Mouse (Mus musculus): ENCODE results near the gene Trir. TPM values are rescaled to one million over a fixed set of nuclear protein-coding genes. Genes with fewer than 3 reads are reported as not detected.

The Trir gene
- total and polyA plus RNA-seq, 2 experiments from 2014 or later: 161 to 338 TPM

DNA sequence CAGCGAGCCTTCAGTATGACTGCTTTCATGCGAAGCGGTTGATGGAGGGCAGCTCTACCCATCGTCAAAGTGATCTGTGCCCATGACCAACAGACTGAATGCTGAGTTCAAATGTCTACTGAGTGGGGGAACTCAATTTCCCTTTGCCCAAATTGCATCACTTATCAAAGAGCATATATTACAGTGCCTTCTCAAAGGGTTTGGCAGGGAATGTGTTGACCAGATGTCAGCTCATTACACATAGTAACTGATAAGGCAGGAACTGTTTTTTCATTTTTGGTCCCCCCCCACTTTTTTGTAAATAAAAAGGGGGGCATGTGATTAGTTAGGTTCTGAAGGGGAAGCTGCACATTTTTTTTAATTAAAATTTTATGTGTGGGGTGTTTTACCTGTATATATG lies 36.0 kb downstream of the Trir start:
- Histone ChIP-seq H3K27ac (ENCODE audit: low read depth, low read length) (no peak overlapping the region), H3K4me1 (ENCODE audit: insufficient read depth) (peaks cover 6% of the 10 kb centered on the region), H3K4me2 (ENCODE audit: low read depth) (no peak overlapping the region), H3K4me3 (ENCODE audit: low read depth, low read length) (no peak overlapping the region), H3K9me3 (ENCODE audit: low read length) (no peaks in the 10 kb centered on the region), H3K9ac (no peak overlapping the region), H3K27me3 (ENCODE audit: insufficient read depth, low read length) (no peaks in the 10 kb centered on the region), H3K36me3 (ENCODE audit: insufficient read depth) (peaks cover 26% of the 10 kb centered on the region)
- TF ChIP-seq CTCF (IDR thresholded peaks at IDR 0.05; ENCODE audit: low read depth): no peak
- ATAC-seq: no peak
- no peak for DNase-seq
- WGBS: 98% methylated on average over 4 of the region's 4 CpGs

DNA sequence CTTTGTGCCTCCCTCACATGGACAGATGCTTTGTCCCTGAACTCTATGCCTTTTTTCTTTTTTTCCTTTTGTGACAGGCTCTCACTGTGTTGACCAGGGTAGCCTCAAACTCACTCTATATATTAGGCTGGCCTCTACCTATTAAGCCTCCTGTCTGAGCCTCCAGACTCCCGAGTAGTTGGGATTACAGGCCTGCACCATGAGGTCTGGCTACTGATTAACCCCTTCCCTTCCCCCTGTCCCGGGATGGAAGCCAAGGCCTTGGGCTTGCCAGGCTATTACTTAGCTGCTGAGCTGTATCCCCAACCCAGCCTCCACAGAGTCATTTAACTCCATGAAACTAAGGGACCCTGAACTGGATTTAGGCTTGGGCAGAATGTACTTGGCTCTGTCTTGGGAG lies 38.6 kb downstream of the Trir start:
- Histone ChIP-seq H3K9me3 (ENCODE audit: low read length) (no peaks in the 10 kb centered on the region), H3K9ac (no peak overlapping the region), H3K4me3 (ENCODE audit: low read depth, low read length) (no peak overlapping the region), H3K4me2 (ENCODE audit: low read depth) (no peak overlapping the region), H3K27me3 (ENCODE audit: insufficient read depth, low read length) (no peaks in the 10 kb centered on the region), H3K36me3 (ENCODE audit: insufficient read depth) (peaks cover 40% of the 10 kb centered on the region), H3K4me1 (ENCODE audit: insufficient read depth) (peaks cover 6% of the 10 kb centered on the region), H3K27ac (ENCODE audit: low read depth, low read length) (no peak overlapping the region)
- DNase-seq (no peak), ATAC-seq (no peak)
- WGBS: 39% methylated on average over 2 of the region's 2 CpGs
- TF ChIP-seq CTCF (IDR thresholded peaks at IDR 0.05; ENCODE audit: low read depth): no peak

DNA sequence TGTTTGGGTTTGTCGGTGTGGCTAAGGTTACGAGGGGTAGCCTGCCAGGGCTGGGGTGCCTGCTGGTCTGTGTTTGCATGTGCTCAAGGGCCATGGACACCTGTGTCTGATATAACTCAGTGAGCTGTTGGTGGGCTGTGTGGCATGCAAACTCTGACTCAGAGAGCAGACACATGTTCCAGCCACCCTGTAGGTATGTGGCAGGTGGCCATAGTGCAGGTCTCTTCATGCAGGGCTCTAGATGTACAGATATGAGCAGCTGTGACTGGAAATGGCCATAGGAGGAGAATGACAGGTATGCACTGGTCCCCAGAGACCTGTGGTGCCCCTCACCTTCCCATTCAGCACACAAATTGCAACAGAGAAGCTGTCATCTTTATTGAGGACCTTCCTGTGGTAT lies 40.5 kb downstream of the Trir start:
- DNase-seq: no peak
- Histone ChIP-seq H3K4me3 (ENCODE audit: low read depth, low read length) (no peak overlapping the region), H3K9me3 (ENCODE audit: low read length) (no peaks in the 10 kb centered on the region), H3K27me3 (ENCODE audit: insufficient read depth, low read length) (no peaks in the 10 kb centered on the region), H3K36me3 (ENCODE audit: insufficient read depth) (peaks cover 40% of the 10 kb centered on the region), H3K27ac (ENCODE audit: low read depth, low read length) (no peak overlapping the region), H3K4me2 (ENCODE audit: low read depth) (no peak overlapping the region), H3K4me1 (ENCODE audit: insufficient read depth) (peaks cover 6% of the 10 kb centered on the region), H3K9ac (no peak overlapping the region)
- no peak for TF ChIP-seq CTCF (IDR thresholded peaks at IDR 0.05; ENCODE audit: low read depth)
- WGBS: 95% methylated on average over 2 of the region's 2 CpGs
- ATAC-seq: no peak

DNA sequence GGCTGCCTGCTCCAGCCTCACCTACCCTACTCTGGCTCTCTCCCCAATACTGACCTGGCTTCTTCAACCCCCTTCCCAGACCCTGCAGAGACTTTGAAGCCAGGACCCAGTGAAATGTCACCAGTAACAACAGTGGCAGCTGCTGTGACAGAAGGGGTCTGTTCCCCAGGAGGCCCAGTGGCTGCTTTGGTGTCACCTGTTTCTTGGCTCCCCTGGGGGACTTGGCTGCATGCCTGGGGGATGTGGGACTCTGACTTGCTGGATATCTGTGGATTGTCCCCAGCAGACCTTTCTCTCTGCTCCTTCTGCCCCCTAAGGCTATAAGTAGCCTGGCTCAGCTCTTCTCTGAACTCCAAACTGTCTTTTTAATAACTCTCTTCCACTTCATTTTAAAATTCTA lies 41.4 kb downstream of the Trir start, which contains the start of gene Gm5741:
Gm5741 (minus strand) TSS at position 1 of the 400 bp plus-strand sequence.
- H3K27me3 ChIP-seq (ENCODE audit: insufficient read depth, low read length): no peaks in the 10 kb centered on the region
- DNase-seq (no peak), ATAC-seq (no peak)
- no peaks in the 10 kb centered on the region for H3K9me3 ChIP-seq (ENCODE audit: low read length)
- no peak for TF ChIP-seq CTCF (IDR thresholded peaks at IDR 0.05; ENCODE audit: low read depth)
- no peak within 1 kb of the TSS for H3K4me3 ChIP-seq (ENCODE audit: low read depth, low read length)
- peaks cover 12% of the 10 kb centered on the region for H3K4me1 ChIP-seq (ENCODE audit: insufficient read depth)
- H3K36me3 ChIP-seq (ENCODE audit: insufficient read depth): peaks cover 40% of the 10 kb centered on the region
- no peak within 1 kb of the TSS for H3K27ac ChIP-seq (ENCODE audit: low read depth, low read length)
- no peak within 1 kb of the TSS for H3K4me2 ChIP-seq (ENCODE audit: low read depth)
- H3K9ac ChIP-seq: no peak within 1 kb of the TSS

DNA sequence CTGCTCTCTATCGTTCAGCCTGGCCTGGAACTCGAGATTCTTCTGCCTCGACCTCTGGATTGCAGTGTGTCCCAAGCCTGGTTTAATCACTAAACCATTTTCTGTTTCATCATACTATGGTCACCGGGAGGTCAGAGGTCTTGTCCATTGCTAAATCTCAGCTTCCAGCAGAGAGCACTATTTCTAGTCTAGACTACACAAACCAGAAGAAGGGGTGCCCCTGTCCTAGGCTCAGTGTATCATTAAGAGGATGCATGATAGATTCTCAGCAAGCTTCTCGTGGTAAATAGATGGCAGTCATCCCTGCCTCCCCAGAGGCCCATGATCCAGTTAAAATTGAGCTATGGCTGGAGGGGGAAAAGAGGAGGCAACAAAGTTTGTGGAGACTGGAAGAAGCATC lies 44.4 kb downstream of the Trir start:
- Histone ChIP-seq H3K4me3 (ENCODE audit: low read depth, low read length) (peak overlapping the region; percentile 94), H3K9ac (peak overlapping the region; percentile 85), H3K36me3 (ENCODE audit: insufficient read depth) (peaks cover 54% of the 10 kb centered on the region), H3K27ac (ENCODE audit: low read depth, low read length) (peak overlapping the region; percentile 94), H3K9me3 (ENCODE audit: low read length) (no peaks in the 10 kb centered on the region), H3K27me3 (ENCODE audit: insufficient read depth, low read length) (no peaks in the 10 kb centered on the region), H3K4me2 (ENCODE audit: low read depth) (peak overlapping the region; percentile 69), H3K4me1 (ENCODE audit: insufficient read depth) (peaks cover 12% of the 10 kb centered on the region)
- DNase-seq (no peak), ATAC-seq (no peak)
- WGBS: 84% methylated on average over 5 of the region's 5 CpGs
- no peak for TF ChIP-seq CTCF (IDR thresholded peaks at IDR 0.05; ENCODE audit: low read depth)

DNA sequence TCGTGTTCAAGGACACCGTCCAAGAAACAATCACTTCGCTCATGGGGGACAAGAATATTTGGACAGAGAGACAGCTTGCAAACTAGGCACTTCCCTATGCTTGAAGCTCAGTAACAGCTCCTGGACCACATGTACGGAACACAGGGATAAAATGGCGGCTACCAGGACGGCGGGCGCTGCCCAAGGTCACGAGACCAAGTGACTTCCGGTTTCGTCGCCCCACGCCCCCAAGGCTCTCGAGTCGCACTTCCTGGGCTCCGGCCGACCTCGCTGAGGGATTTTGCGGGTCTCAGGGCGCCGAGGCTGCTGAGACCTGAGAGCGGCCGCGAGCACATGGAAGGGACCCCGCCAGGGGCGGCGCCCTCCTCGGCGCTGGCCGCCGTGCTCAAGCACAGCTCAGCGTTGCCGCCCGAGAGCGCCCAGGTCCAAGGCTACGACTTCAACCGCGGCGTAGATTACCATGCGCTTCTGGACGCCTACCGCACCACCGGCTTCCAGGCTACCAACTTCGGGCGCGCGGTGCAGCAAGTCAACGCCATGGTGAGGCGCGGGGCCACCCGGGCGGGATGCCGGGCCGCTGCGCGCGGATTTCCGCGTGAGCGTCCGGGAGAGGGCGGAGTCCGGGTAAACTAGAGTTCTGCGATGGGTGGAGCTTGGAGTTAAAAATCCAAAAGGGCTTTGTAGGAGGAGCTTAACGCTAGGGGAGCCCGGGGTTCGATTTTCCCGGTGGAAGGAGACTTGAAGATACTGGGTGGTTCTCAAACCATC lies 45.1 kb downstream of the Trir start, which contains the start of gene Dhps:
Dhps (plus strand) TSS at position 244 of the 768 bp plus-strand sequence.
- no peak; the same call in 1 of the 2 replicates for TF ChIP-seq CTCF (IDR thresholded peaks at IDR 0.05; ENCODE audit: low read depth)
- Histone ChIP-seq H3K36me3 (ENCODE audit: insufficient read depth) (peaks cover 55% of the 10 kb centered on the region), H3K27me3 (ENCODE audit: insufficient read depth, low read length) (no peaks in the 10 kb centered on the region), H3K4me1 (ENCODE audit: insufficient read depth) (peaks cover 12% of the 10 kb centered on the region), H3K4me3 (ENCODE audit: low read depth, low read length) (peak within 1 kb of the TSS; percentile 94), H3K9ac (peak within 1 kb of the TSS; percentile 85), H3K27ac (ENCODE audit: low read depth, low read length) (peak within 1 kb of the TSS; percentile 94), H3K4me2 (ENCODE audit: low read depth) (peak within 1 kb of the TSS; percentile 69), H3K9me3 (ENCODE audit: low read length) (no peaks in the 10 kb centered on the region)
- under 1% methylated on average over 67 of the region's 68 CpGs for WGBS
- DNase-seq (peak; percentile 94), ATAC-seq (peak; percentile 96)

DNA sequence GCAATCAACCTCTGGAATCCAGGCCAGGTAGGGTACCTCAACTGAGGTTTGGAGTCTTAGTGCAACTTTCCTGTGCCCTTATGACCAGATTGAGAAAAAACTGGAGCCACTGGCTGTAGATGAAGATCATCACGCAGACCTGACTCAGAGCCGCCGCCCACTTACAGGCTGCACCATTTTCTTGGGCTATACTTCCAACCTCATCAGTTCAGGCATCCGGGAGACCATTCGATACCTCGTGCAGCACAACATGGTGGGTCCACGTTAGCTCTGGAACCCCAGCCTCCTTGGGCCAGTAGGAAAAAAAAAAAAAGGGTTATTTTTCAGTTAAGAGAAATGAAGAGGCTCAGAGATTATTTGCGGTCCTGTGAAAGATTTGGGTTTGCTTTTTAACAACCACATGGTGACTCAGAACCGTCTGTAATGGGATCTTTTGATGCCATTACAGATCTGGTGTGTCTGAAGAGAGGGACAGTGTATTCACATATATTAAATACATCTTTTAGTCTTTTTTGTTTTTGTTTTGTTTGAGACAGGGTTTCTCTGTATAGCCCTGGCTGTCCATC lies 45.8 kb downstream of the Trir start:
- peak overlapping the region; percentile 69 for H3K4me2 ChIP-seq (ENCODE audit: low read depth)
- peak overlapping the region; percentile 94 for H3K4me3 ChIP-seq (ENCODE audit: low read depth, low read length)
- H3K9me3 ChIP-seq (ENCODE audit: low read length): no peaks in the 10 kb centered on the region
- DNase-seq (no peak), ATAC-seq (no peak)
- H3K27me3 ChIP-seq (ENCODE audit: insufficient read depth, low read length): no peaks in the 10 kb centered on the region
- no peak for TF ChIP-seq CTCF (IDR thresholded peaks at IDR 0.05; ENCODE audit: low read depth)
- peak overlapping the region; percentile 85 for H3K9ac ChIP-seq
- peaks cover 12% of the 10 kb centered on the region for H3K4me1 ChIP-seq (ENCODE audit: insufficient read depth)
- WGBS: 42% methylated on average over 9 of the region's 9 CpGs
- peaks cover 50% of the 10 kb centered on the region for H3K36me3 ChIP-seq (ENCODE audit: insufficient read depth)
- peak overlapping the region; percentile 94 for H3K27ac ChIP-seq (ENCODE audit: low read depth, low read length)

Measured in forebrain, postnatal 0 days (tissue).